Mouse (Mus musculus): ENCODE results near the gene Ssbp2. TPM values are rescaled to one million over a fixed set of nuclear protein-coding genes. Genes with fewer than 3 reads are reported as not detected.

The Ssbp2 gene
- polyA plus RNA-seq, 1 experiment from 2014 or later, result 198 TPM

GRCm38 (mm10) chr13:91478011-91478410 lies 17.9 kb downstream of the Ssbp2 start:
- Histone ChIP-seq H3K27ac (replicated peaks; ENCODE audit: low read depth, low read length) (no peak overlapping the region), H3K9me3 (replicated peaks; ENCODE audit: control insufficient read depth, low read length) (no peaks in the 10 kb centered on the region), H3K9ac (replicated peaks; ENCODE audit: low read length) (no peak overlapping the region), H3K4me1 (ENCODE audit: control insufficient read depth, insufficient read depth, low read length) (no peaks in the 10 kb centered on the region), H3K27me3 (ENCODE audit: control insufficient read depth, insufficient read depth, low read length) (no peaks in the 10 kb centered on the region), H3K4me3 (ENCODE audit: low read depth, low read length) (no peak overlapping the region), H3K36me3 (replicated peaks; ENCODE audit: control insufficient read depth, insufficient read depth, low read depth, low read length) (no peaks in the 10 kb centered on the region), H3K4me2 (ENCODE audit: low read depth, low read length) (no peak overlapping the region)
- no peak for ATAC-seq (replicated peaks; ENCODE audit: insufficient number of reproducible peaks, low FRiP score, low TSS enrichment, low read depth)
- WGBS, result 36% methylated on average over 2 of the region's 4 CpGs
- no peak for DNase-seq (ENCODE audit: low spot score)

- Histone ChIP-seq H3K9ac (replicated peaks; ENCODE audit: low read length) (no peak overlapping the region), H3K4me1 (ENCODE audit: control insufficient read depth, insufficient read depth, low read length) (no peaks in the 10 kb centered on the region), H3K4me2 (ENCODE audit: low read depth, low read length) (no peak overlapping the region), H3K27ac (replicated peaks; ENCODE audit: low read depth, low read length) (no peak overlapping the region), H3K9me3 (replicated peaks; ENCODE audit: control insufficient read depth, low read length) (no peaks in the 10 kb centered on the region), H3K36me3 (replicated peaks; ENCODE audit: control insufficient read depth, insufficient read depth, low read depth, low read length) (no peaks in the 10 kb centered on the region), H3K4me3 (ENCODE audit: low read depth, low read length) (no peak overlapping the region), H3K27me3 (ENCODE audit: control insufficient read depth, insufficient read depth, low read length) (no peaks in the 10 kb centered on the region)
- 86% methylated on average over 1 of the region's 1 CpGs for WGBS
- DNase-seq (ENCODE audit: low spot score), result no peak
- ATAC-seq (replicated peaks; ENCODE audit: insufficient number of reproducible peaks, low FRiP score, low TSS enrichment, low read depth), result no peak
These were observed 24.2 kb downstream of the Ssbp2 start for GRCm38 (mm10) chr13:91484303-91484702.

GRCm38 (mm10) chr13:91492133-91492532 lies 32.0 kb downstream of the Ssbp2 start:
- Histone ChIP-seq H3K9ac (replicated peaks; ENCODE audit: low read length) (no peak overlapping the region), H3K27ac (replicated peaks; ENCODE audit: low read depth, low read length) (no peak overlapping the region), H3K27me3 (ENCODE audit: control insufficient read depth, insufficient read depth, low read length) (no peaks in the 10 kb centered on the region), H3K36me3 (replicated peaks; ENCODE audit: control insufficient read depth, insufficient read depth, low read depth, low read length) (no peaks in the 10 kb centered on the region), H3K4me1 (ENCODE audit: control insufficient read depth, insufficient read depth, low read length) (no peaks in the 10 kb centered on the region), H3K4me2 (ENCODE audit: low read depth, low read length) (no peak overlapping the region), H3K4me3 (ENCODE audit: low read depth, low read length) (no peak overlapping the region), H3K9me3 (replicated peaks; ENCODE audit: control insufficient read depth, low read length) (no peaks in the 10 kb centered on the region)
- no peak for ATAC-seq (replicated peaks; ENCODE audit: insufficient number of reproducible peaks, low FRiP score, low TSS enrichment, low read depth)
- WGBS, result 77% methylated on average over 4 of the region's 4 CpGs
- DNase-seq (ENCODE audit: low spot score), result no peak

- no peaks in the 10 kb centered on the region for H3K27me3 ChIP-seq (ENCODE audit: control insufficient read depth, insufficient read depth, low read length)
- no peak overlapping the region for H3K4me2 ChIP-seq (ENCODE audit: low read depth, low read length)
- H3K4me1 ChIP-seq (ENCODE audit: control insufficient read depth, insufficient read depth, low read length), result no peaks in the 10 kb centered on the region
- no peak overlapping the region for H3K4me3 ChIP-seq (ENCODE audit: low read depth, low read length)
- no peak overlapping the region for H3K27ac ChIP-seq (replicated peaks; ENCODE audit: low read depth, low read length)
- H3K9me3 ChIP-seq (replicated peaks; ENCODE audit: control insufficient read depth, low read length), result no peaks in the 10 kb centered on the region
- WGBS, result 79% methylated on average over 3 of the region's 3 CpGs
- DNase-seq (ENCODE audit: low spot score) (no peak), ATAC-seq (replicated peaks; ENCODE audit: insufficient number of reproducible peaks, low FRiP score, low TSS enrichment, low read depth) (no peak)
- H3K9ac ChIP-seq (replicated peaks; ENCODE audit: low read length), result no peak overlapping the region
- H3K36me3 ChIP-seq (replicated peaks; ENCODE audit: control insufficient read depth, insufficient read depth, low read depth, low read length), result no peaks in the 10 kb centered on the region
These were observed 37.0 kb downstream of the Ssbp2 start for GRCm38 (mm10) chr13:91497055-91497454.

- DNase-seq (ENCODE audit: low spot score) (no peak), ATAC-seq (replicated peaks; ENCODE audit: insufficient number of reproducible peaks, low FRiP score, low TSS enrichment, low read depth) (no peak)
- Histone ChIP-seq H3K9ac (replicated peaks; ENCODE audit: low read length) (no peak overlapping the region), H3K4me3 (ENCODE audit: low read depth, low read length) (no peak overlapping the region), H3K4me1 (ENCODE audit: control insufficient read depth, insufficient read depth, low read length) (no peaks in the 10 kb centered on the region), H3K27ac (replicated peaks; ENCODE audit: low read depth, low read length) (no peak overlapping the region), H3K9me3 (replicated peaks; ENCODE audit: control insufficient read depth, low read length) (no peaks in the 10 kb centered on the region), H3K27me3 (ENCODE audit: control insufficient read depth, insufficient read depth, low read length) (no peaks in the 10 kb centered on the region), H3K4me2 (ENCODE audit: low read depth, low read length) (no peak overlapping the region), H3K36me3 (replicated peaks; ENCODE audit: control insufficient read depth, insufficient read depth, low read depth, low read length) (no peaks in the 10 kb centered on the region)
- WGBS, result 96% methylated on average over 3 of the region's 3 CpGs
These were observed 41.7 kb downstream of the Ssbp2 start for GRCm38 (mm10) chr13:91501735-91502134.

GRCm38 (mm10) chr13:91502642-91503373 lies 42.7 kb downstream of the Ssbp2 start:
- Histone ChIP-seq H3K9ac (replicated peaks; ENCODE audit: low read length) (no peak overlapping the region), H3K36me3 (replicated peaks; ENCODE audit: control insufficient read depth, insufficient read depth, low read depth, low read length) (no peaks in the 10 kb centered on the region), H3K27me3 (ENCODE audit: control insufficient read depth, insufficient read depth, low read length) (no peaks in the 10 kb centered on the region), H3K4me2 (ENCODE audit: low read depth, low read length) (no peak overlapping the region), H3K9me3 (replicated peaks; ENCODE audit: control insufficient read depth, low read length) (no peaks in the 10 kb centered on the region), H3K4me1 (ENCODE audit: control insufficient read depth, insufficient read depth, low read length) (no peaks in the 10 kb centered on the region), H3K27ac (replicated peaks; ENCODE audit: low read depth, low read length) (no peak overlapping the region), H3K4me3 (ENCODE audit: low read depth, low read length) (no peak overlapping the region)
- 76% methylated on average over 12 of the region's 12 CpGs for WGBS
- DNase-seq (ENCODE audit: low spot score) (no peak), ATAC-seq (replicated peaks; ENCODE audit: insufficient number of reproducible peaks, low FRiP score, low TSS enrichment, low read depth) (no peak)

GRCm38 (mm10) chr13:91508991-91509390 lies 48.9 kb downstream of the Ssbp2 start:
- no peaks in the 10 kb centered on the region for H3K36me3 ChIP-seq (replicated peaks; ENCODE audit: control insufficient read depth, insufficient read depth, low read depth, low read length)
- no peak overlapping the region for H3K4me2 ChIP-seq (ENCODE audit: low read depth, low read length)
- H3K27me3 ChIP-seq (ENCODE audit: control insufficient read depth, insufficient read depth, low read length), result no peaks in the 10 kb centered on the region
- H3K9me3 ChIP-seq (replicated peaks; ENCODE audit: control insufficient read depth, low read length), result no peaks in the 10 kb centered on the region
- no peak overlapping the region for H3K4me3 ChIP-seq (ENCODE audit: low read depth, low read length)
- H3K27ac ChIP-seq (replicated peaks; ENCODE audit: low read depth, low read length), result no peak overlapping the region
- H3K9ac ChIP-seq (replicated peaks; ENCODE audit: low read length), result no peak overlapping the region
- no peak for ATAC-seq (replicated peaks; ENCODE audit: insufficient number of reproducible peaks, low FRiP score, low TSS enrichment, low read depth)
- 62% methylated on average over 1 of the region's 1 CpGs for WGBS
- DNase-seq (ENCODE audit: low spot score), result no peak
- H3K4me1 ChIP-seq (ENCODE audit: control insufficient read depth, insufficient read depth, low read length), result no peaks in the 10 kb centered on the region

- no peak overlapping the region for H3K27ac ChIP-seq (replicated peaks; ENCODE audit: low read depth, low read length)
- ATAC-seq (replicated peaks; ENCODE audit: insufficient number of reproducible peaks, low FRiP score, low TSS enrichment, low read depth) (no peak), DNase-seq (ENCODE audit: low spot score) (no peak)
- no peaks in the 10 kb centered on the region for H3K36me3 ChIP-seq (replicated peaks; ENCODE audit: control insufficient read depth, insufficient read depth, low read depth, low read length)
- H3K4me3 ChIP-seq (ENCODE audit: low read depth, low read length), result no peak overlapping the region
- no peaks in the 10 kb centered on the region for H3K27me3 ChIP-seq (ENCODE audit: control insufficient read depth, insufficient read depth, low read length)
- H3K4me2 ChIP-seq (ENCODE audit: low read depth, low read length), result no peak overlapping the region
- no peaks in the 10 kb centered on the region for H3K9me3 ChIP-seq (replicated peaks; ENCODE audit: control insufficient read depth, low read length)
- no peak overlapping the region for H3K9ac ChIP-seq (replicated peaks; ENCODE audit: low read length)
- H3K4me1 ChIP-seq (ENCODE audit: control insufficient read depth, insufficient read depth, low read length), result no peaks in the 10 kb centered on the region
- WGBS, result 77% methylated on average over 2 of the region's 2 CpGs
These were observed 49.4 kb downstream of the Ssbp2 start for GRCm38 (mm10) chr13:91509467-91509866.
